Mouse (Mus musculus): ENCODE results near the gene Lcn2.

Gene Lcn2

DNA sequence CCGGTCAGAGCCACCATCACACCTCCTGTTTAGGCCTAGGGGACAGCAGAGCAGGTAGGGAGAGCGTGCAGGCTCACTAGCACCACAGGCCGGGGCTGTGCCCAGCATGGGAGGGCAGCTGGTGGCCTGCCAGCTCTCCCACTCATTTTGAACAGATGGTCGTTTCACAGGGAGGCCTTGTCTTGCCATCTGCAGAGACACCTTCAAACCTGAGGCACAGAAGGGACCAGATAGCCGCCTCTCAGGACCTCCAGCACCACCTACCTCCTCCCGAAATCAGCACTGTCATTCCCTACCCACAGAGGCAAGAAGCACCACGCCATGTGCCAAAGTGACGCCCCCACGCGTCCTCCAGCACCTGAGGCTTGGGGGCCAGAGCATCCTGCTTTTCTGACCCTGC is 44.0 kb downstream of the Lcn2 start:
- no peak for DNase-seq (ENCODE audit: low spot score in 2 of 2)

DNA sequence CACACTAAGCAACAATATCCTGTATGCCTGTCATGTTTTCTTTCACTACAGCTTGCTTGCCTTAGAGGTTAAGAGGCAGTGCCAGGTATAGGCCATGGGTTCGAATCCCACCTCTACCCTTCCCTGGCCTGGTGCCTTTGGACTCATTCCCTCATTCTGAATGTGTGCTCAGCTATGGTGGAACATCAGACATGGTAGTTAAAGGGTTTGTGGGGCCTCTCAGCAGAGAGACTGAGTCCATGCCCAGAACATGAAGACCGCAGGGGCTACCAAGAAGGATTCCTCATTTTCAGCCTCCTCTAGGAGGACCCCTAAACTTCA is 44.7 kb downstream of the Lcn2 start:
- DNase-seq (ENCODE audit: low spot score in 2 of 2): no peak

DNA sequence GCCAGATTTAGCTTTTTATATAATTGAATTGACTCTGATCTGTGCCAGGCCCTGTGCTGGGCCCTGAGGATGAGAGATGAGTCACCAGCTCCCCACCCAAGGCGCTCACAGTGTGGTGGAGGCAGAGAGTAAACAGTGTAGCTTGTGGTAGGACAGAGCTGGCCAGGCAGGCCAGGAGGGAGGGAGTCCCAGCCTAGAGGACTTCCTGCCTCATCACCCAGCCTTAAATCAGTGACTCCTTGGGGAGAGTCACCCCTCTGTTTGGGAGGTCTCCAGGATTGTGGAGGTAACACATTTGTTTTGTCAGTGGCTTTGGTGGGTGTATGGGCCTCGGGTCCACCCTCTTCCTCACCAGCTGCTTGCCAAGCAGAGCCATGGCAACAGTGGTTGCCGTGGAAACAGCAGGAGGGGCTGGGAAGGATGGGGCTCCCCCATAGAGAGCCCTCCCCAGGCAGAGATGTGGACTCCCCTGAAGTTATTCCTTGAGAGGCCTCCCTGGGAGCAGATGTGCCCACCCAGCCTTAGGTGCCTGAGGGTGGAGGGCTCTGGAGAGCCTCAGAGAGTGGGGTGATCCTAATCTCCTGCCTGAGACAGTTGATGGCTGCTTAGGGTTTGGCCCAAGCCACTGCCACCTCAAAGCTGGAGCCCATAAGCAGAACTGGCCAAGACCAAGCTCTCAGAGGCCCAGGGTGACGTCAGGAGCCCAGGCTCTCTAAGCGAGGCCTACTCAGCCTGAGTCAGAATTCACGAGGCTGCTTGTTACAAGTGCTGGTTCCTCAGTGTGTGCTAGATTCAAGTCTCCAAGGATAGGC is 45.3 kb downstream of the Lcn2 start:
- DNase-seq (ENCODE audit: low spot score in 2 of 2): peak; percentile 68 to 79

- no peak for DNase-seq (ENCODE audit: low spot score in 2 of 2)
Measured at GRCm38 (mm10) chr2:32342039-32342438, 46.0 kb downstream of the Lcn2 start.

GRCm38 (mm10) chr2:32341634-32341939 is 46.5 kb downstream of the Lcn2 start:
- no peak for DNase-seq (ENCODE audit: low spot score in 2 of 2)

GRCm38 (mm10) chr2:32340836-32341633 is 47.0 kb downstream of the Lcn2 start:
- no peak for DNase-seq (ENCODE audit: low spot score in 2 of 2)

GRCm38 (mm10) chr2:32339912-32340642 is 48.0 kb downstream of the Lcn2 start:
- no peak for DNase-seq (ENCODE audit: low spot score in 2 of 2)

- DNase-seq (ENCODE audit: low spot score in 2 of 2): no peak
Measured at GRCm38 (mm10) chr2:32335888-32336287, 52.2 kb downstream of the Lcn2 start.
